19 mouse cellular contexts compared by ENCODE assay signal in the genomic region with DNA sequence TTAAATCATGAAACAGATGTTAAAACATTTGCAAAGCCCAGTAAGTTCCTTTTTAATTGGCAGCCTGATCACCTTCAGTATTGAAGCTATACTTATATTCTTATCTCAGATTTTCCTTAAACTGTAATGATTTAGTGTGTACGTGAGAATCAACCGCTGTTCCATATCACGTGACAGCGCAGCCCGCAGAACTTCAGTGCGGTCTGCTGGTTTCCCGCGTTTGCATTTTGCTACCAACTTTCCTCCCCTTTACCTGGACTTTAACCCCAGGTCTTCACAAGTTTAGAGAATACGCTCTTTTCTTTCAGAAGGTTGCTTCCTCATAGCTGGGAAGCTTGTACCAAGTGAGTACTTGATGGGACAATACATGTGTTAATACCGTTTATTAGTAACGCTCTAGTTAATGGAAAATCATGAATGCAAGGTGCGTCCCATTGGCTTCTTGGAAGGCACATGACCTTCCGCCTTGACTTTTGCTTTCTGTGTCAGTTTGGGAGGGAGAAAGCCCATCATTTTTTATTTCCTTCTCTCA.
"Had no signal": no experiment of that assay in that cellular context is flagged by ENCODE, and none has a peak within 500 bp of the region (broad histone marks: within the 10 kb centered on the region; RNA-seq: fewer than 3 reads in every experiment).

No protein-coding gene starts in this region.

- H3K9me3 ChIP-seq: kidney, embryonic 15.5 days; limb, embryonic 12.5 days; limb, embryonic 15.5 days; midbrain, embryonic 13.5 days; neural tube, embryonic 13.5 days had no signal

- H3K9ac ChIP-seq: kidney, embryonic 15.5 days; limb, embryonic 12.5 days; limb, embryonic 15.5 days; liver, embryonic 14.5 days; liver, postnatal 0 days; lung, embryonic 14.5 days; midbrain, embryonic 13.5 days; neural tube, embryonic 13.5 days had no signal

- H3K4me1 ChIP-seq: kidney, embryonic 15.5 days; limb, embryonic 12.5 days; limb, embryonic 15.5 days; midbrain, embryonic 13.5 days; neural tube, embryonic 13.5 days had no signal

- H3K27me3 ChIP-seq: kidney, embryonic 15.5 days; limb, embryonic 12.5 days; limb, embryonic 15.5 days; midbrain, embryonic 13.5 days; neural tube, embryonic 13.5 days had no signal

- H3K4me2 ChIP-seq: kidney, embryonic 15.5 days; limb, embryonic 12.5 days; limb, embryonic 15.5 days; liver, embryonic 11.5 days; lung, embryonic 14.5 days; midbrain, embryonic 13.5 days; neural tube, embryonic 13.5 days had no signal

- H3K27ac ChIP-seq: kidney, embryonic 15.5 days; limb, embryonic 12.5 days; limb, embryonic 15.5 days; liver, embryonic 14.5 days; macrophage; midbrain, embryonic 13.5 days; neural tube, embryonic 13.5 days had no signal

- H3K36me3 ChIP-seq: kidney, embryonic 15.5 days; limb, embryonic 12.5 days; limb, embryonic 15.5 days; midbrain, embryonic 13.5 days; neural tube, embryonic 13.5 days had no signal

- DNase-seq: kidney, postnatal 25 days; left cerebral cortex, postnatal 4 days; liver, postnatal 0 days; lung, embryonic 14.5 days; retina, postnatal 1 day; thymus, adult 18-20 months; thymus, postnatal 36 days had no signal

- H3K4me3 ChIP-seq: kidney, embryonic 15.5 days; limb, embryonic 12.5 days; limb, embryonic 15.5 days; midbrain, embryonic 13.5 days; myocyte; neural tube, embryonic 13.5 days had no signal

- ATAC-seq: intestine, postnatal 0 days; liver, postnatal 0 days; lung, postnatal 0 days; midbrain, embryonic 13.5 days; midbrain, embryonic 16.5 days had no signal
